Mouse (Mus musculus) embryonic fibroblast, embryonic 13.5 days (primary cell): Measurements from ENCODE around the gene Smarcd3. TPM values are rescaled to one million over a fixed set of nuclear protein-coding genes. Genes with fewer than 3 reads are reported as not detected.

ENCODE experiments used
- H3K27ac ChIP-seq: 2 replicates; pipeline ENCODE4 v1.5.1; 2012; ENCODE audit warnings: low read length, control low read depth, inconsistent platforms; ENCODE audit not compliant: insufficient read depth
- H3K4me1 ChIP-seq: 2 replicates; pipeline ENCODE4 v1.6.1; 2011; ENCODE audit warnings: low read length; ENCODE audit not compliant: control insufficient read depth, insufficient read depth
- H3K4me3 ChIP-seq: 2 replicates; pipeline ENCODE4 v1.5.1; 2011; ENCODE audit warnings: mild to moderate bottlenecking, control low read depth, low read length; ENCODE audit not compliant: insufficient read depth
- CTCF ChIP-seq: IDR thresholded peaks from 2 replicates; pipeline ENCODE4 v1.5.1; 2011; ENCODE audit warnings: mild to moderate bottlenecking, control low read depth, low read length, moderate library complexity, borderline replicate concordance; ENCODE audit not compliant: insufficient read depth
- POLR2A ChIP-seq: IDR thresholded peaks from 2 replicates; pipeline ENCODE4 v1.6.1; 2011; ENCODE audit warnings: low read depth, mild to moderate bottlenecking, control low read depth, low read length, moderate library complexity
- polyA plus RNA-seq: library from polyadenylated mRNA; stranded (reverse); fragments of >200 nt; gene quantifications from 2 replicates; pipeline ENCODE4 v1.2.4, GENCODE M21; 2011; ENCODE audit warnings: low read depth; ENCODE audit not compliant: missing spikeins, insufficient read length

The Smarcd3 gene
- polyA plus RNA-seq, 1 experiment: 27.8 TPM

DNA sequence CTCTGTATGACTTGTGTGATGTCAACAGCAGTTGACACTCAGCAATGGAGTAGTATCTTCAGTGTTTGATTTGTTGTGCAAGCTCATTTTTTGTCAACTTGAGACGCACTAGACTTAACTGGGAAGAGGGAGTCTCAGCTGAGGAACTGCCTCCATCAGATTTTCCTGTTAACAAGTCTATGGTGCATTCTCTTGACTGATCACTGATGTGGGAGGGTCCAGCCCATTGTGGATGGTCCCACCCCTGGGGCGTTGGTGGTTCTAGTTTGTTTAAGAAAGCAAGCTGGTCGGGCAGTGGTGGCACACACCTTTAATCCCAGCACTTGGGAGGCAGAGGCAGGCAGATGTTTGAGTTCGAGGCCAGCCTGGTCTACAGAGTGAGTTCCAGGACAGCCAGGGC lies 25.0 kb upstream of the Smarcd3 start:
- TF ChIP-seq CTCF: no peak
- TF ChIP-seq POLR2A: no peak
- Histone ChIP-seq H3K27ac (no peak overlapping the region), H3K4me1 (no peaks in the 10 kb centered on the region), H3K4me3 (no peak overlapping the region)

DNA sequence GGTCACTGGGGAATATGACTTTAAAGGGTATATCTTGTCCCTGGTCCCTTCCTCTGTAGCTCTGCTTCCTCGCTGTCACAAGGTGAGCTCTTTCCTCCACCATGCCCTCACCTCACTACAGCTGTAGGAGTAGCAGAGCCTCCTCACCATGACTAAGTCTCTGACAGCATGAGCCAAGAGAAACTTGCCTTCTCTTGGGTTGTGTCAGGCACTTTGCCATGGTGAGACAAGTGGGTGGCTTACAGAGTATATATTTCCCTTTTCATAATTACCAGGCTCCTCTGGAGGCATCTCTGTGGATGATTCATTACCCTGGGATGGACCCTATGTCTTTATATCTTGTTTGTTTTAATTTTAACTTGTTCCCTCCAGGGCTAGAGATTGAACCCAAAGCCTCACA lies 21.2 kb upstream of the Smarcd3 start:
- no peak overlapping the region for H3K27ac ChIP-seq
- no peak overlapping the region for H3K4me3 ChIP-seq
- TF ChIP-seq POLR2A (no peak), CTCF (no peak)
- H3K4me1 ChIP-seq: no peaks in the 10 kb centered on the region

GRCm38 (mm10) chr5:24639081-24639480 lies 14.9 kb upstream of the Smarcd3 start:
- H3K4me3 ChIP-seq: no peak overlapping the region
- no peaks in the 10 kb centered on the region for H3K4me1 ChIP-seq
- H3K27ac ChIP-seq: no peak overlapping the region
- TF ChIP-seq CTCF: no peak
- no peak for TF ChIP-seq POLR2A

- no peak for TF ChIP-seq POLR2A
- no peak for TF ChIP-seq CTCF
- no peak overlapping the region for H3K27ac ChIP-seq
- no peak overlapping the region for H3K4me3 ChIP-seq
- no peaks in the 10 kb centered on the region for H3K4me1 ChIP-seq
Measured at GRCm38 (mm10) chr5:24638131-24638530, 13.9 kb upstream of the Smarcd3 start.

DNA sequence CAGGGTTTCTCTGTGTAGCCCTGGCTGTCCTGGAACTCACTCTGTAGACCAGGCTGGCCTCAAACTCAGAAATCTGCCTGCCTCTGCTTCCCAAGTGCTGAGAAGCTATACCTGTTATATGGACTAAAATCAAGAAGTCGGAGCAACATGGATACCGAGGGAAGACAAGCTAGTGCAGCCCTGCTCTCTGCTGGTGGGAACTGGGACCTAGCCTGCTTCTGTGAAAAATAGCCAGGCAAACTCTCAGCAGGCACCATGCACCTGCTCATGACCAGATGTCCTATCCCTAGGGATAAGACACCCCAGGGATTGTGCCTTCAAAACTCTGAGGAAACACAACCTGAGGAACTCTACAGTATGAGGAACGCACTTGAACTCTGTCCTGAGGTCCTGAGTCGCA lies 12.8 kb upstream of the Smarcd3 start:
- no peak for TF ChIP-seq CTCF
- TF ChIP-seq POLR2A: no peak
- Histone ChIP-seq H3K27ac (no peak overlapping the region), H3K4me3 (no peak overlapping the region), H3K4me1 (no peaks in the 10 kb centered on the region)

GRCm38 (mm10) chr5:24635526-24636141 lies 11.4 kb upstream of the Smarcd3 start:
- no peak overlapping the region for H3K4me3 ChIP-seq
- H3K27ac ChIP-seq: no peak overlapping the region
- TF ChIP-seq CTCF (no peak), POLR2A (no peak)
- no peaks in the 10 kb centered on the region for H3K4me1 ChIP-seq

GRCm38 (mm10) chr5:24635093-24635492 lies 10.9 kb upstream of the Smarcd3 start:
- TF ChIP-seq POLR2A (no peak), CTCF (no peak)
- no peak overlapping the region for H3K27ac ChIP-seq

GRCm38 (mm10) chr5:24629712-24630111 lies 5.5 kb upstream of the Smarcd3 start:
- TF ChIP-seq POLR2A: no peak
- no peak for TF ChIP-seq CTCF
- H3K27ac ChIP-seq: no peak overlapping the region
- no peak overlapping the region for H3K4me3 ChIP-seq
- H3K4me1 ChIP-seq: no peaks in the 10 kb centered on the region

More at GRCm38 (mm10) chr5:24635093-24635492, 10.9 kb upstream of the Smarcd3 start:
- no peak overlapping the region for H3K4me3 ChIP-seq
- no peaks in the 10 kb centered on the region for H3K4me1 ChIP-seq

GRCm38 (mm10) chr5:24624822-24625120 lies 560 bp upstream of the Smarcd3 start:
- TF ChIP-seq CTCF: no peak
- TF ChIP-seq POLR2A: no peak
- Histone ChIP-seq H3K27ac (no peak overlapping the region), H3K4me3 (no peak overlapping the region), H3K4me1 (no peaks in the 10 kb centered on the region)

DNA sequence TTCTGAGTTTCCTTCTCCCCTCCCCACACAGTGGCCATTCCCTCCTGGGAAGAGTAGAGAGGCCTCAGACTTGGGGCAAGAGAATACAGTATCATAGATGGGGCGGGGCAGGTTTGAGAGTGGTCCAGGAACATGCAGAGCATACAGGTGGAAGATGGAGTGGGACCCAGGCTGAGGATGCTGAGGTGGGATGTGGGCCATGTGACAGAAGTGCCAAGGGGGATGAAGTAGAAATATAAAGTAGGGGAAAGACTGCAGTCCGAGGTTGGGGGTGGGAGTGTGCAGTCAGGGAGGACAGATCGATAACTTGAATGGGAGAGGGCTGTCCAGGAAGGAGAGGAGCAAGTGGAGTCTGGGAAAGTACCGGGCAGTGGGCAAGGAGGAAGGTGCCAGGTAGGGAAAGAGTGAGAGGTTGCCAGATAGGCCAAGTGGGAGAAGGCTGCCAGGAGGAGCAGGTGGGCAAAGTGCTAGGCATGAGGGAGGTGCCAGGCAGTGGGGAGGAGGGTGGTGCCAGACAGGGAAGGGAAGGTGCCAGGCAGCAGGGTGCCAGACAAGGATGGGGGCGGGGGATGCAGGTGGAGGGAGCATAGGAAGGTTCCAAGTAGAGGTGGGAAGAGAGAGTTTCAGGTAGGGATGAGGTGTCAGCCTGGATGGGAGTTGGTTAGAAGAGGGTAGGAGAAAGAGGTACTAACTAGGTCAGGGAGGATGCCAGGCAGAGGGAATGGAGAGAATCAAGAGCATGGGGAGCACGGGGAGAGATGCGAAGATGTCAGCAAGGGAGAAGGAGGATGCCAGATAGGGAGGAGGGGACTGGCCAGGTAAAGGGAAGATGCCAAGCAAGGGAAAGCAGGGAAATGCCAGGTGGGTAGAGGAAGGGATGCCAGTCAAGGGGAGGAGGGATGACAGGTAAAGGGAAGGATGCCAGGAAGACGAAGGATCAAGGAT lies 898 bp downstream of the Smarcd3 start:
- no peaks in the 10 kb centered on the region for H3K4me1 ChIP-seq
- H3K27ac ChIP-seq: no peak overlapping the region
- no peak for TF ChIP-seq CTCF
- no peak for TF ChIP-seq POLR2A
- no peak overlapping the region for H3K4me3 ChIP-seq
